Mouse (Mus musculus) testis, postnatal 10 days (tissue): ENCODE data around the gene AL731706.2.
"Not testable (repeated sequence)": the region's sequence is repeated elsewhere in the genome, so short reads cannot be mapped to it uniquely, and the experiment has no call there.

Experiments used
- DNase-seq: peaks from one replicate; pipeline ENCODE4 v3.0.0; 2021; ENCODE audit warnings: low spot score

The AL731706.2 gene

GRCm38 (mm10) chr2:136885579-136885978 lies at the start of gene AL731706.2:
Gene AL731706.2, minus strand, starts transcription at chr2:136885679.
- no peak for DNase-seq

- no peak for DNase-seq
Measured at GRCm38 (mm10) chr2:136921003-136921408, 35.5 kb upstream of the AL731706.2 start.

- no peak for DNase-seq
Measured at GRCm38 (mm10) chr2:136920257-136920993, 34.9 kb upstream of the AL731706.2 start.

DNA sequence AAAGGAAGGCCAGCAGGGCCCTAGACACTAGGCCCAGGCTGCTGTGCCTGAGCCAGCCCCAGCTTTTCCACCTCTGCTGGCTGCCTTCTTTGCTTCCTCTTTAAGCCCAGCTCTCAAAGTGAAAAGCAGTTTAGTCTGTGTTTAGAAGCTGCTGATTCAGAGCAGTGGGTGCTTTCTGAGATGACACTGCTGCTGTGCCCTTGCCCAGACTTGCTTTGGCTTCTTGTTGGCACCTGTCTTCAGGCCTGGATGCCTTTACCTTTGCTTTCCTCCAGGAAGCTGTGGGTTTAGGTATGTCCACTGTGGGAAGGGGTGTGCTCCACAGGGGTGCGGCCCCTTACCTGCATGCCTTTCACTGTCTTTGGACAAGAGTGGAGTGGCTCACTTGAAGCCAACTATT lies 34.0 kb upstream of the AL731706.2 start:
- no peak for DNase-seq

DNA sequence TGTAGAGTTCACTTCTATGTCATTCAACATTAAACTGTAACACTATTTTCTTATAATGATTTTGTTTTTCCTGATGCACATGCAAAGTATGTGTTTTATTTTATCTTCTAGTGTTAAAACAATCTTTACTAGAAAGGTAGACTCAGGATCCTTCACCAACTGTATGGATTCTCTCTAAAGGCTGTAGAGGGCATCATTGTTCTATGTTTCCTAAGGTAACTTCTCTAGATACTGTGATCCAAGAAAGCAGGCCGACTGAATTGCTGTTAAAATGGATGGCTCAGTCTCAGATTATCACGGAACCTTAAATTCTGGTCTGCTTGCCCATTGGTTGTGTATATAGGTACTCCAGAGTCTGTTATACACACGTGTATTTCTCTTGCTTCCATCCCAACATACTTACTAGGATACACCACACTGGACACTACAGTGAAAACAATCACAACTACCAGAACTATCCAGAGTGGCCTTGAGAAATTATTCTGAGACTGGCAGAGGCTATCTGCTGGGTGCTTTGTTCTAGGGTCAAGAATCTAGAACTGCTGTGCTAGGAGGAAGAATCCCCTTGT lies 28.9 kb upstream of the AL731706.2 start:
- DNase-seq: no peak

GRCm38 (mm10) chr2:136913021-136913420 lies 27.5 kb upstream of the AL731706.2 start:
- no peak for DNase-seq

DNA sequence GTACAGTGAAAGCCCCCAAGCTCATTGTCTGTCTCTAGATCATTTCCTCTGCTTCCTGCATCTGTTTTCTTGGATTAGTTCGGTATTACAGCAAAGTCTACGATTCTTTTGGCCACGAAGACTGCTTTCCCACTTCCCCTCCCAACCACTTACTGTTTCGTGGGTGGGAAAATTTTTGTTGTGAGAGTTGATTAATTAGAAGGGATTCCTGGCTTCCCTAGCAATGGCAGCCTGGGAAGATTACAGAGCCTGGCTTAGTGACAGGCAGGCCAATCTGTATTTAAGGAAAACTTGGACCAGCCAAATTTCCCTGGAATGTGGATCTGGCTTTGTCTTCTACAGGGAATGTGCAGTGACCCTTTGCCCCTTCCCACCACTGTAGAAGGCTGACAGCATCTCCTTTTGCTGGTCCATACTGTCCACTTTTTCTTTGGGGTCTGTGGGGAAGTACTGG lies 26.5 kb upstream of the AL731706.2 start:
- no peak for DNase-seq

- DNase-seq: no peak
Measured at GRCm38 (mm10) chr2:136909298-136909697, 23.8 kb upstream of the AL731706.2 start.

GRCm38 (mm10) chr2:136908596-136908995 lies 23.1 kb upstream of the AL731706.2 start:
- no peak for DNase-seq

GRCm38 (mm10) chr2:136896131-136896530 lies 10.7 kb upstream of the AL731706.2 start:
- DNase-seq: no peak

- DNase-seq: no peak
Measured at GRCm38 (mm10) chr2:136894494-136894893, 9.0 kb upstream of the AL731706.2 start.

DNA sequence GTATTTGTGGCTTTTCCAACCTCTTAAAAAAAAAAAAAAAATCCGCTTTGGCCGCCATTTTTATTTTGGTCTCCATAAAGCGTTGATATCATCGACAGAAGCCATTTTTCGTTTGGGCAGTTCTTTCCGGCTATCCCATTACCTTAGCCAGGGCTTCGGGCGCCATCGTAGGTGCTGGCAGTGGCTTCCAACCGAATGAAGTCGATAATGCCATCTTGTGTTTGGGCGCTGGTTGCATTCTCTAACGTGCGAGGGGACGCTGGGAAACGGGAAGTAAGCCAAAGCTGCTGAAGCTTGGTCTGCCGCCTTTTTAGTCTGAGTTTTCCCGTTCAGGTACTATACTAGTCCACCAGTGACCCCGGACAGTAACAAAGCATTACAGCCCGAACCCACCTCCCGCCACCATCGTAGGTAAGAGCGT lies 6.5 kb upstream of the AL731706.2 start:
- DNase-seq: peak; percentile 90

GRCm38 (mm10) chr2:136891068-136891950 lies 5.8 kb upstream of the AL731706.2 start, which contains the start of the genes Slx4ip, AL731706.1 and Mkks:
Gene Slx4ip, plus strand, starts transcription at chr2:136891218.
Gene AL731706.1, minus strand, starts transcription at chr2:136891389.
Gene Mkks, minus strand, starts transcription at chr2:136891389.
- DNase-seq: peak; percentile 98

GRCm38 (mm10) chr2:136890716-136891067 lies 5.2 kb upstream of the AL731706.2 start:
- DNase-seq: not testable (repeated sequence)

GRCm38 (mm10) chr2:136886846-136887245 lies 1.4 kb upstream of the AL731706.2 start:
- peak; percentile 68 for DNase-seq

- no peak for DNase-seq
Measured at GRCm38 (mm10) chr2:136854543-136855388, 30.7 kb downstream of the AL731706.2 start.

DNA sequence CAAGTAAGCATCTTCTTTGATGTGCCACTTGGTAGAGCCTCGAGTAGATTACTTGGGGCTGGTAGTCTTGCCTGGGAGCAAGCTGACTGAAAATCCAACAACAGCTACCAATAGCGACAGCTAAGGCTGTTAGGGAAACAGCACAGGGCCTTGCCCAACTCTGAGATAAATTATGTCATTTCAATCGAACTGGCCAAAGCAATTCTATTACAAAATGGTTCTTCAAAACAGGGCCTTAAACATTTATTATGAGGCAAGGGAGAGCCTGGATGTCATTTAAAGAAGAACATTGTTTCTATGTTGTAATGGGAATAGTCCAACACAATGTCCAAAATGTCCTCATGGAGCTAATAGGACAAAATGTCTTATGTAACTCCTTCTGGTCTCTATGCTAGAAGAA lies 35.1 kb downstream of the AL731706.2 start:
- DNase-seq: no peak

- no peak for DNase-seq
Measured at GRCm38 (mm10) chr2:136837994-136838393, 47.5 kb downstream of the AL731706.2 start.

DNA sequence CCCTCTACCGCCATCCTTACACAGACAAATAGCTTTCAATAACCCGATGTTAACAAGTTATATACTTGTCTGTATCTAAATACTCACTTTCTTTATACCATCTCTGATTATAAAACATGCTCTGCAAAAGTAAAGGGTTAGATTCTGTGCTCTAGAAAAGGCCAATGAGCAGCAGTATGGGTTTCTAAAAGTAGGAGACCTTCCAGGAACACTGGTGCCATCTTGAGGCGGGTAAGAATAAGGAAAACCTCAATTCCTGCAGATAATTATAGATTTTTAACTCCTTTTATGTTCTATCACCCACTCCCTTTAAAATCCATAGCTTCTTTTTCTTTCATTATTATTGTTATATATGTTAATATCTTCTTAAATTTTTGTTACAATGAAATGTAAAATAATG lies 49.6 kb downstream of the AL731706.2 start:
- DNase-seq: no peak
